Mouse (Mus musculus) embryo, embryonic 10.5 days (tissue): Measurements from ENCODE around the gene Magea4.

Experiments
- DNase-seq: peaks from one replicate; pipeline ENCODE4 v3.0.0-alpha.2; 2015; ENCODE audit warnings: low spot score

Gene Magea4

DNA sequence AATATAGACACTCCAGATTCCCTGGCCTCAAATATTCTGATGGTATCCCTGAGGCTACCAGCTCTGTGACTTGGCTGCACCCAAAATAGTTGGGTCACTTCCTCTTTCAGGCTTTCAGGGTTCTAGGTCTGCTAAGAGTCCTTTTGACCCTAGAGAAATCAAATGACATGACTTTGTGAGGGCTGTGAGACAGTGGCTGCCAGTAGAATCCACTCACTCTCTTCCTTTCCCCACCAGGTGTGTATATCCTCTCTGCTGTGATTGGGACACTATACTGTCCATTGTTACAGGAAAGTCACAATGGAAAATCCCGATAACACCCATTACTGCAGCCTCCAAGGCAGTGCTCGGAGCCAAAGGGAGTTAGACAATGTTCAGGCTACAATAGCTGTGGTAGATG lies at the start of gene Magea4:
TSS of gene Magea4 (plus strand) at position 301 of the 400 bp plus-strand sequence.
- DNase-seq = no peak

DNA sequence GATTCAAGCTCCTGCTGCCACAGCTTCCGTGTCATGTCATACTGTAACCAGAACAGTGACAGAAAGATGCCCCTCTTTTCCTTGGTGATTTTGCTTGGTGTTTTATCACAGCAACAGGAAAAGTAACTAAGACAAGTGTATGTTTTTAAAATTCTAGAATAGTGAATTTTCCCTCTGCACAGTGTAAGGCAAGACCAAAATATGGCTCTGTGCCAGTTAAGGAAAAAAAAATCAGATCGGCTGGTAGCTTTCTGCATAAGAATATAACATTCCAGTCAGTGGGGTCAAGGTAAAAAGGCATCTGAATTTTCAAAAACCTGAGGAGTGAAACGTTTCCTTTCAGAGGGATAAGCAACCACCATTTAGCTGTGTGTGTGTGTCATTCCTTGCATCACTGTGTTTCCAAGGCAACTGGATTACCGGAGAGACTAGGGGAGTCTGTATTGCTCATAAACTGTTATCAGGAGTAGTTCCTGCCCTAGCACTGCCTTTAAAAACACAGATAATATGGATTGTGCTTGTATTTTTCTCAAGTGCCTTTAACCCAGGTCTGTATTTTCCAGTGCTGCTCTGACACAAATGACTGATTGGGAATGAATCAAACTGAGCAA lies 18.8 kb upstream of the Magea4 start:
- no peak for DNase-seq

DNA sequence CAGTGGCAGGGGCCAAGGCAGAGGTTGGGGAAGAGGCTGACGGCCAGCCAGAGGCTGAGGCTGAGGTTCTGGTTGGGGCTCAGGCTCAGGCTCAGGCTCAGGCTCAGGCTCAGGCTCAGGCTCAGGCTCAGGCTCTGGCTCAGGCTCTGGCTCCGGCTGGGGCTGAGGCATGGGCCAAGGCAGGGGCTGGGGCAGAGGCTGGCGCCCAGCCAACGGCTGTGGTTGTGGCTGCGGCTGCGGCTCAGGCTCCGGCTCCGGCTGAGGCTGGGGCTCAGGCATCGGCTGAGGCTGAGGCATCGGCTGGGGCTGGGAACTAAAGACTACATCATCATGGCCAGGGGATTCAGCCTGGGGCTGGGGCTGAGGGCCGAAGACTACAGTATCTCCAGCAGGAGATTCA lies 48.8 kb downstream of the Magea4 start:
- DNase-seq = no peak
